Mouse (Mus musculus): ENCODE data around the gene Slc25a4.
"Not testable (repeated sequence)": the region's sequence is repeated elsewhere in the genome, so short reads cannot be mapped to it uniquely, and the experiment has no call there.

Gene Slc25a4

GRCm38 (mm10) chr8:46210404-46211315, at the start of gene Slc25a4:
TSS of gene Slc25a4 (minus strand) at chr8:46211284.
- DNase-seq: peak; percentile 89 to 93

GRCm38 (mm10) chr8:46257921-46258682, 47.0 kb upstream of the Slc25a4 start:
- DNase-seq: no peak

DNA sequence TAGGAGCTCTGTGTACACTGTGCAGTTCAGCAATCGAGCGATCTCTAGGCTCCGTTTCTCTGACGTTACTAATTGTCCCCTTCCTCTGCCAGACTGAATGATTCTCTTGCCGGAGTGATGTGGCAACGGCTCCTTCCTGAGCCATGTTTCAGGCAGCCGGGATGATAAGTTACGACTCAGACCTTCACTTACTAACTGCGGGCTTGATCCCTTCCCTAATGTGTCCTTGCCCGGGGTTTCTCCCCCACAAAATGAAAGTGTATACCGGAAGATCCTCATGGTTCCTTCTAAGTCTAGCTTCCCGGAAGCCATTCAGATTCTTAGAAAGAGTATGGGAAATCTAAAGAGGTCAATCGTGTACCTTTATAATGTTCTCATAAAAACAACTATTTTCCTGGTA, 41.4 kb upstream of the Slc25a4 start:
- DNase-seq: no peak

- no peak for DNase-seq
Observed at GRCm38 (mm10) chr8:46251561-46251960, 40.5 kb upstream of the Slc25a4 start.

DNA sequence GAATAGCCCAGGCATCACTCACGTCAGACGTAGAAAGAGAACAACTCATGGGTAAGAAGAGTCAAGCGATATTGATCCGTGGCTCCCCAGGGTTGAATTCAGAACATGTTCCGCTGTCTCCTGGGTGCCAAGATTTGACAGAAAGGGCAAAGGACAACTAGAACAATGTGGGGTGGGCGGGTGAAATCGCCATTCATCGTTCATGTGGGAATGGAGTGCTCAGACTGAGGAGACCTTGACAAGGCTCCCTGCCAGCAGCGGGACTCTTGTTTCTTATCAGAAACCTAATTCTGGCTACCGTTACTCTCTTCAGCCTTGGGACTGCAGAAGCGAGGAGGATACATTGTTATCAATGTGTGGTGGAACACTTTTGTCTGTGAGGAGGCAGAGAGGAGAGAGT, 35.3 kb upstream of the Slc25a4 start:
- no peak for DNase-seq

DNA sequence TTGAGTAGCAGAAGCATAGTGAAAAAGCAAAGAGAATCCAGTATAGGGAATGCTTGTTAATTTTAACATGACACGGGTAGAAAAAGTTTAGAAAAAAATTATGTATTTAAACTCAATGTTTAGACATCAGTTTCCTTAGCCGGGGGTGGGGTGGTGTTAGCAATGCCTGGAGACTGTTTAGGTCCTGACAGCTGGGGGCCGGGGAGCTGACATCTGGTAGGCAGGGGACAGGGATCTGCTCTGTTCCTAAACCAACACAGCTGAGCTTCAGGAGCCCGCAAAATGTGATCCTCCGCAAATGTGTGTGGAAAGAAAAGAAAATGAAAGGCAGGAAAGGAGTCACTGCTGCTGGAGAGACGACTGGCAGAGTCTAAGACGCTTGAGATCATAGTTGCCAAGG, 31.9 kb upstream of the Slc25a4 start:
- DNase-seq: no peak

DNA sequence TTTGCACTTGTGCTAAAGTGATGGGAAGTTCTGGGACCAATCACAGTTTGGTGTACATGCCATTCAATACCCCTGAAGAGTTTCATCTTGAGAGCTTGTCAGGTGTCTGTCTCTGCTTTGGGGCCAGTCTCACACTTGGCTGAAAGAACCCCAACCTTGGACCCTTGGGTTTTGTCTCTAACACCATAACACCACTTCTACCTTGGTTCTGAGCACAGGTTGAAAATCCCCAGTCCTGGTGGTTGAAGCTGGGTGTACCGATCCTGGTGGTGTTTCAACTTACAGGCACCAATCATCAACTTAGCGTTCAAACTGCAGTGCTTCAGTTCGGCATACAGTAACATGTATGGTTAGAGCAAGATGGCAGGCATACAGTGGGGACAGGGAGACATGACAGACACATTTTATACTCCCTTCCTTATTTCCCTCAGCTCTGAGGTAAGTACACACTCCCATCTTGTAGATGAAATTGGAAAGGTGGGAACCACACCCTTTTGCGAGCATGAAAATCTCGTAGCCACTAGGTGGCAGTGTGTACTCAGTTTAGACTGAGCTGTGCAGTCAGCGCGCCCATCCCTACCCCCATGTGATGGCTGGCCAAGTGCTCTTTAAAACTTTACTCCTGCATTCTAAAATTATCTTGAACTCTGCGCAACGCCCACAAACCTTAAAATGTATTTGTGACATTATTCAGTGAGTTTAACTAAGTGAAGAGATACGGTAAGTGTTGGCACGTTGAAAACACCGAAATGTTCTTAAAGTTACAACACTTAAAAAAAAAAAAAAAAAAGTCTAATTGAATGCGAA, 30.7 kb upstream of the Slc25a4 start:
- DNase-seq: peak in 1 of 2 experiments; percentile 57

DNA sequence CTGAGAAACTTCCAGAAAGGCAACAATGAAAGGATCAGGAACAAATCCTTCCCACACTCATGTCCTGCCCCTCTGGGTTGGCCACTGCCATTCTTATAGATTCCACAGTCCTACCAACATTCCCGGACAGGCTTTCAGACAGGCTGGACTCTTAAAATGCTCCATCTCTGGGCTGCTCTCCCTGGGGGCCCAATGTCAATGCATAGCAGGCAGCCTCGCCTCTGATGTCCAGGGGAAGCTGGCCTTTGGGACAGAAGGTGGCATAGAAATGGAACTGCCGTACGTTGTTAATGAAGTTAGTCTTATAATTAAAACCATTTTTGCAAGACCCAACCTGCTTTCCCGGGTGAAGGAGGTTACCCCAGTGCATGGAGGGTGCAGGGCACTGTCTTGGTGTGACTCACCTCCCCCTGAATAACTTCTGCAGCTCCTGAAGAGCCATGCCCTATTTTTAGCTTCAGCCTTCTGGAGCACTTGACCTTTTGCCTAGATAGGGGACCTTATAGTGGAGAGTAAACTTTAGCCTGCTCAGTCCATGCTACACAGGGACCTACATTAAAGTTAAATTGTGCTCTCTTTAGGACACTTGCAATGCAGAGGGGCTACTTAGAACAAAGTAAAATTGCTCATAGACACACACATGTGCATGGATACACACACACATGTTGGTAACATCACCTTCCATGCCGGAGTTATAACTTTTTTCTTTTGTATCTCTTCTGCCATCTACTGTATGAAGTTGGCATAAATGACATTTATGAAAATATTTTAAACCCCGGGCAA, 25.5 kb upstream of the Slc25a4 start:
- DNase-seq: no peak

DNA sequence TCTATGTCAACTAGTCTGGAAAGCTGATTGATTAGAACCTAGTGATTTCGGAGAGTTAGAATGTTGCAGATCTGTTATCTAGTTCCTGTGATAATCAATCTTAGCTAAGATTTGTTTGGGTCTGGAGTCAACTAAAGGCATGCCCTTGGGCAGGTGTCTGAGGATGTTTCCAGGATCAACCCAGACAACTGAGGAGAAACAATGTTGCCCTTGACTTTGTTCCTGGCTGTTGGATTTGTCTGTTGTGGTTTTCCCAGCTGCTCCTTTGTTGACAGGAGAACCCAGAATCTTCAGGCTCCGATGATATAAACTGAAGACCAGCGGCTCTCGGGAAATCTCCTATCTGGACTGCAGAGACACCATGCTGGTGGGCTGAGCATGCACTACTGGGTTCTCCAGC, 23.7 kb upstream of the Slc25a4 start:
- no peak for DNase-seq

- no peak for DNase-seq
Observed at GRCm38 (mm10) chr8:46232798-46233197, 21.7 kb upstream of the Slc25a4 start.

DNA sequence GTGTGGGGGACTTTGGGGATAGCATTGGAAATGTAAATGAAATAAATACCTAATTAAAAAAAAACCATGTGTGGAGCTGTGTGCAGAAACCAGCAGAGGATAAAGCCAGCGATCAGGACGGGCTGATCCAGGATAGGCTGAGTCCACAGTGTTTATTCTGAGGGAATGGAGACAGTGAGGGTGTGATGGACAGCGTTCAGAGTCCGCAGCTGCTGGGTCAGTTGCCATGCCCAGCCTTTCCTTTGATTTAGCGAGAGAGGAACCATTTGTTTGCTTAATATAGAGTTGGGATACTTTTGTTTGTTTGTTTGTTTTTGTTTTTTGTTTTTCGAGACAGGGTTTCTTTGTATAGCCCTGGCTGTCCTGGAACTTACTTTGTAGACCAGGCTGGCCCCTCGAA, 20.9 kb upstream of the Slc25a4 start:
- DNase-seq: not testable (repeated sequence)

- no peak for DNase-seq
Observed at GRCm38 (mm10) chr8:46226622-46227021, 15.5 kb upstream of the Slc25a4 start.

GRCm38 (mm10) chr8:46225501-46225900, 14.4 kb upstream of the Slc25a4 start:
- no peak for DNase-seq

- no peak for DNase-seq
Observed at GRCm38 (mm10) chr8:46220566-46220965, 9.5 kb upstream of the Slc25a4 start.

DNA sequence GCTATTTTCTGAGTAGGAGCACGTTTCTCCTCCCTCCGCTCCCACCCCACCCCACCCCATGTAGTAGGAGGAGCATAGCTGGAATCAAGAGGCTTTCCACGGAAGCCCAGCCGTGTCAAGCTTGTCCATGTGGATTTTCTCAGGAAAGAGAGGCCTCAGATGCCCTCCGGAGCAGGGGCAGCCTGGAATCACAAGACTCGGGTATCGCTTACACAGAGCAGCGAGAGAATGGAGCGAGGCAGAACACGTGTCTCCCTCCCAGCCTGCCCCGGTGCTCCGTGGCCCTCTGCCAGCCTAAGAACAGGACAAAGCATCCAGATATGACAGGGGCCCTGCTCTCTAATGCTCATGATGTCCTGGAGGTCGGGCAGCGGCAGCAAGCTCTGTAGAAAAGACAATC, 5.8 kb upstream of the Slc25a4 start:
- DNase-seq: no peak

DNA sequence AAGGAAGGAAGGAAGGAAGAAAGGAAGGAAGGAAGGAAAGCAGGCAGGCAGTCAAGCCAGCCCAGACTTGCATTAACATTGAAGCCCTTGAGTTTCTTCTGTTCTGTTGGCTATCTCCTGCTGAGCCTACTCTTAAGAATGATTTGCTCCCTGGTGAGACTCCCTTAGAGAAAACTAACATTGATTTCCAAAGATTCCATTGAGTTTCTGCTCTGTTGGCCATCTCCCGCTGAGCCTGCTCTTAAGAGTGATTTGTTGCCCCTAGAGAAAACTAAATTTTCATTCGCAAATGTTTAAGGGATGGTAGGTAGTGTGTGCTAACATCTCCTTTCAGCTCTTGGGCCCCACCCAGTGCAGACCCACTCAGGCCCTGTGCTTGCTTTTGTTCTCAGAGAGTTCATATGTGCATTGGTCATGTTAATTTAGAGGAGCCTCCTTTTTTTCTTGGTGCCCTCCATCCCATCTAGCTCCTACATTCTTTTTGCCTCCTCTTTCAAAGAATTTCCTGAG, 2.9 kb upstream of the Slc25a4 start:
- no peak for DNase-seq

GRCm38 (mm10) chr8:46212194-46212593, 1.1 kb upstream of the Slc25a4 start:
- DNase-seq: no peak

- DNase-seq: no peak
Observed at GRCm38 (mm10) chr8:46211611-46212071, 557 bp upstream of the Slc25a4 start.

DNA sequence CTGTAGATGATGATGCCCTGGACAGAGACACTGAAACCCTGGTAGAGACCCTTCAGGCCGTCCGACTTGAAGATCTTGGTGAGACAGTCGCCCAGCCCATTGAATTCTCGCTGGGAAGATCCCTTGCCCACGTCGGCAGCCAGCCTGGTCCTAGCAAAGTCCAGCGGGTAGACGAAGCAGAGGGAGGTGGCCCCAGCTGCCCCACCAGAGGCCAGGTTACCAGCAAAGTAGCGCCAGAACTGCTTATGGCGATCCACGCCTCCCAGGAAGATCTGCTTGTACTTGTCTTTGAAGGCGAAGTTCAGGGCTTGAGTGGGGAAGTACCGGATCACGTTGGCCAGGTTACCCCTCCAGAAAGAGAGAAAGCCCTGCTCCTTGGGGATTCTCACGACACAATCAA, 2.0 kb downstream of the Slc25a4 start:
- DNase-seq: peak; percentile 8 to 11

DNA sequence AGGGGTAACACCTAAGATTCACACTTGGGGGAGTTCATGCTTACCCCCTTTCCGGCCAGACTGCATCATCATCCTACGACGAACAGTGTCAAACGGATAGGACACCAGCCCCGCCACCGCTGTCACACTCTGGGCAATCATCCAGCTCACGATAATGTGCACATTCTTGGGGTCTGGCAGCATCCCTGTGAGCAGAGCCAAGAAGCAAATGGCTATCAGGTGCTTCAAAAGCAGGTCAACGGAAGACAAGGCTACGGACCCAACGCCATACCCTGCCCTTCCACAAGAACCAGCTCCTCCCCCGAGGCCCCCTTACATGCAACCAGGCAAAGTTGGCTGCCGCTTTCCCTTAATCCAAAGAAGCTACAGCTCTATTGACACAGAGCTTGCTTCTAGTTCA, 2.7 kb downstream of the Slc25a4 start:
- no peak for DNase-seq

DNA sequence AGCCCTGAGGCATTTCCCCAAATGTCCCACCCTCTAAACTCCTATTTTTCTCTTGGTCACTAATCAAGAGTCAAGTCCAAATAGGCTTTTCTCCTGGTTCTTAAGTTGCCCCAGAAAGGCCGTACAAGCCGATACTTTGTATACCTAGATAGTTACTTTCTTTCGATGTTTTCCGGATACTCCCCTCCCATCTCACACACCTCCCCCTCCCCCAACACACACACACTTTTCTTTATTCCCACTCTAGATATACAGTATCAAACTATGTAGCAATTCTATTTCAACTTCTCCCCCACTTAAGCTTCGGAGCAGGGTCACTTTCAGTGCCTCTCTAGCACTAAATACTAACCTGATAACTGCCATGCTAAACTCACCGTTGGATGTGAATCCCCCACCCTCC, 5.0 kb downstream of the Slc25a4 start:
- no peak for DNase-seq
